Mouse (Mus musculus) lung, postnatal 14 days (tissue): ENCODE measurements around the gene Bcorl1.
"Not testable (repeated sequence)": the region's sequence is repeated elsewhere in the genome, so short reads cannot be mapped to it uniquely, and the experiment has no call there.

ENCODE experiments used
- DNase-seq: peaks from one replicate; pipeline ENCODE4 v3.0.0; 2021

The Bcorl1 gene

GRCm38 (mm10) chrX:48405141-48405540 is 64.0 kb downstream of the Bcorl1 start:
- DNase-seq = no peak

- peak; percentile 93 for DNase-seq
Observed at GRCm38 (mm10) chrX:48409611-48410387, 68.6 kb downstream of the Bcorl1 start.

GRCm38 (mm10) chrX:48410388-48410776 is 69.2 kb downstream of the Bcorl1 start:
- DNase-seq = no peak

GRCm38 (mm10) chrX:48412629-48413028 is 71.5 kb downstream of the Bcorl1 start:
- DNase-seq = no peak

- DNase-seq = peak; percentile 28
Observed at GRCm38 (mm10) chrX:48414291-48414690, 73.1 kb downstream of the Bcorl1 start.

- no peak for DNase-seq
Observed at GRCm38 (mm10) chrX:48418417-48418816, 77.3 kb downstream of the Bcorl1 start.

- peak; percentile 79 for DNase-seq
Observed at GRCm38 (mm10) chrX:48422986-48423385, 81.8 kb downstream of the Bcorl1 start.

GRCm38 (mm10) chrX:48423671-48424070 is 82.5 kb downstream of the Bcorl1 start:
- no peak for DNase-seq

- DNase-seq = peak; percentile 40
Observed at GRCm38 (mm10) chrX:48424583-48424982, 83.4 kb downstream of the Bcorl1 start.

GRCm38 (mm10) chrX:48425280-48425679 is 84.1 kb downstream of the Bcorl1 start:
- DNase-seq = peak; percentile 48

- DNase-seq = no peak
Observed at GRCm38 (mm10) chrX:48428241-48428640, 87.1 kb downstream of the Bcorl1 start.

GRCm38 (mm10) chrX:48428642-48429041 is 87.5 kb downstream of the Bcorl1 start:
- DNase-seq = no peak

- no peak for DNase-seq
Observed at GRCm38 (mm10) chrX:48429100-48429499, 87.9 kb downstream of the Bcorl1 start.

GRCm38 (mm10) chrX:48429538-48429937 is 88.4 kb downstream of the Bcorl1 start:
- no peak for DNase-seq

- no peak for DNase-seq
Observed at GRCm38 (mm10) chrX:48432599-48433526, 91.7 kb downstream of the Bcorl1 start.

- DNase-seq = peak; percentile 35
Observed at GRCm38 (mm10) chrX:48433527-48433899, 92.4 kb downstream of the Bcorl1 start.

GRCm38 (mm10) chrX:48434251-48434650 is 93.1 kb downstream of the Bcorl1 start:
- DNase-seq = no peak

GRCm38 (mm10) chrX:48435477-48435900 is 94.3 kb downstream of the Bcorl1 start:
- no peak for DNase-seq

- not testable (repeated sequence) for DNase-seq
Observed at GRCm38 (mm10) chrX:48436082-48436481, 94.9 kb downstream of the Bcorl1 start.

- DNase-seq = peak; percentile 39
Observed at GRCm38 (mm10) chrX:48439036-48439435, 97.9 kb downstream of the Bcorl1 start.

- no peak for DNase-seq
Observed at GRCm38 (mm10) chrX:48441548-48441947, 100.4 kb downstream of the Bcorl1 start.

GRCm38 (mm10) chrX:48441954-48442353 is 100.8 kb downstream of the Bcorl1 start:
- DNase-seq = no peak

- DNase-seq = no peak
Observed at GRCm38 (mm10) chrX:48444677-48445076, 103.5 kb downstream of the Bcorl1 start.

- no peak for DNase-seq
Observed at GRCm38 (mm10) chrX:48449646-48450045, 108.5 kb downstream of the Bcorl1 start.
